Mouse (Mus musculus): ENCODE results near the gene Cdkl1. TPM values are rescaled to one million over a fixed set of nuclear protein-coding genes. Genes with fewer than 3 reads are reported as not detected.

The Cdkl1 gene
- total RNA-seq (2015), result not detected in 2 replicates
- total RNA-seq (2017), result not detected in 2 replicates

GRCm38 (mm10) chr12:69790530-69791505 lies at the start of gene Cdkl1:
Gene Cdkl1 (minus strand): TSS chr12:69791267.
- ATAC-seq (replicated peaks; ENCODE audit: poor library complexity), result peak; percentile 94

DNA sequence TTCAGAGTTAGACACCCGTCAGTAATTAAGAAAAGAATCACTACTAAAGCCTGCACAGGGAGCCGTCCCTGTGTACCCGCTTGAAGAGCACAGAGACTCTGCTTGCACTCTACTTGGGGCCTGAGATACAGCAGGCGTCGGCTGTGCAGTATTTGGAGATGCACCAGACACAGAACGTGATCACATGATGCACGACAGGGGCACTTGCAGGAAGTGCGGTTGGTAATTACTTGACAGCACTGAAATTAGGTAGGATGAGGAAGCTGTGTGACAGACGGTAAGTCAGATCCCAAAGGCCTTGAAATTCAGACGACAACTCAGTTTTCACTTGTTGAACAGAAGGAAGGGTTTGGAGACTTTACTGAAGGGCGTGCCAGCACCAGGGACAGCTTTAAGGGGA lies 47.3 kb upstream of the Cdkl1 start:
- peak; percentile 42 for ATAC-seq (replicated peaks; ENCODE audit: poor library complexity)

GRCm38 (mm10) chr12:69833982-69834604 lies 43.0 kb upstream of the Cdkl1 start:
- ATAC-seq (replicated peaks; ENCODE audit: poor library complexity), result no peak

DNA sequence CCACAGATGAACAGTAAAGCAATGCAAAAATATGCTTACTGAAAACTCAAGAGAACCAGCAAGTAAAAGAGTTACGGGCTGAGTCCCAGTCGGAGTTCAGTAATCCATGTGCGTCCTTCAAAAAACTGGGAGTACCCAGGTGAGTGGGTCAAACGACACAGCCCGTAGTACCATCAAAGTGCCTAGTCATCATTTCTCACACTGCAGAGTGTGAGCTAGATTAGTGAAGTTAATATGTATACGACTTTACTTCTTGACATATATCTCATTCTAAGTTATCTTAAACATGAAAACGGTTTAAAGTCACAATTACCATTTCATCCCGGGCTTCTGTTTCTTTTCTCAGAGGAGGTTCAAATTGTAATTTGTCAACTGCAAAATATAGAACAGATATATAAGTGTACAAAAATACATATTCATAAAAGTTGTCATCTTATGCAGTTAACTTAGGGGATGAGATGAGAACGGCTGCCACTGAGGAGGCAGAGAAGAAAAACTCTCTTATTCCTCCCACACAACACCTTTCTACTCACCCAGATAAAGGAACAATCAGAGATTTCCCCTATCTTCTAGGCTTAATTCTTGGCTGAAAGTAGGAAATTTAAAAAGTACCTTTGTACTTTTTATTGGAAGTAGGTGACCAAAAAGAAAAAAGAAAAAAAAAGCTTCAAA lies 40.3 kb upstream of the Cdkl1 start:
- ATAC-seq (replicated peaks; ENCODE audit: poor library complexity), result no peak

- no peak for ATAC-seq (replicated peaks; ENCODE audit: poor library complexity)
Observed at GRCm38 (mm10) chr12:69828214-69828613, 37.1 kb upstream of the Cdkl1 start.

DNA sequence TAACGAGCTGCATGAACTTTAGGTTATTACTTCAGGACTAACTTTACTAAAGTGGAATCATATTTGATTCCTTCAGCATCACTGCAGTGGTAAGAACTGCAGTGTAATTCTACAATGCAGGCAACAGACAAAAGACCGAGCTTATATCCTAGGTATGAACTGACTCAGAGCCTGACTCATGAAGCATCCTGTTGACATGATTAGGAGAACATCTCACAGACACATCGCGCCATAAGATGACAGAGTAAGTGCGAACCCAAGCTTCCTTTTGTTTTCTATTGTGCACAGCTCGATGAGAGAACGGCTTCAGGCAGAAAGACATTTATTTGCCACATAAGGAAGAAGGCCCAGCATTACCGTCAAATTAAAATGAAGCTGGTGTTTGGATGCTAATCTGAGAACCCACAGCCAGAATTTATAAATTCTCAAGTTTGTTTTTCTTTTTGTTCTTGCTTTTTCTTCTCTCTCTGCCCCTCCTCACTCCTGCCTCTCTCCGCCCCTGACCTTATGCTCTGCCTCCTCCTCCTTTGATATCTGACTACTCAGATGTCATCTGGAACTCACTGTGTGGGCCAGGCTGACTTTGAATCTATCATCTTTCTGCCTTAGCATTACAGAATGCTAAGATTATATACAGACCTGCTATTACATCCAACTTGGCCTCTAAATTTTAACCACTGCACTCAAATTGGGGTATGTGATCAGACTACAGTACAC lies 34.0 kb upstream of the Cdkl1 start:
- no peak for ATAC-seq (replicated peaks; ENCODE audit: poor library complexity)

GRCm38 (mm10) chr12:69814272-69814671 lies 23.2 kb upstream of the Cdkl1 start:
- ATAC-seq (replicated peaks; ENCODE audit: poor library complexity), result no peak

DNA sequence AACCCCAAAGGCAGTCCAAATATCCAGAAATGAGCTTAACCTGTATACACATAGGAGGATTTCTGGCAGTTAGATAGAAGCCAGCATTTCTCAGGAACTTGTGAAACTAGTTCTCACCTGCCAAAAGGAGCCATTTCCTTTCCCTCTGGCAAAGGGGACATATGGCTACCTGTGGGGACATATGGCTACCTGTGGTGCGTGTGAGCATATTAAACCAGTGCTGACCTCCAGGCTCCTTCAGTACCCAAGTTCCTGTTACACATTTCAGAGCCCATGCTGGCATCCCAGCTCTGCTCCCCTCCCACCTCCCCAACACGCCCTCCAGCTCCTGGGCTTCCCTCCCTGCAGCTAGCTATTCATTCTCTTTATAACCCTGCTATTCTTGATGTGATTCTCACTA lies 22.5 kb upstream of the Cdkl1 start:
- ATAC-seq (replicated peaks; ENCODE audit: poor library complexity), result no peak

GRCm38 (mm10) chr12:69812986-69813385 lies 21.9 kb upstream of the Cdkl1 start:
- no peak for ATAC-seq (replicated peaks; ENCODE audit: poor library complexity)

GRCm38 (mm10) chr12:69811976-69812375 lies 20.9 kb upstream of the Cdkl1 start:
- no peak for ATAC-seq (replicated peaks; ENCODE audit: poor library complexity)

DNA sequence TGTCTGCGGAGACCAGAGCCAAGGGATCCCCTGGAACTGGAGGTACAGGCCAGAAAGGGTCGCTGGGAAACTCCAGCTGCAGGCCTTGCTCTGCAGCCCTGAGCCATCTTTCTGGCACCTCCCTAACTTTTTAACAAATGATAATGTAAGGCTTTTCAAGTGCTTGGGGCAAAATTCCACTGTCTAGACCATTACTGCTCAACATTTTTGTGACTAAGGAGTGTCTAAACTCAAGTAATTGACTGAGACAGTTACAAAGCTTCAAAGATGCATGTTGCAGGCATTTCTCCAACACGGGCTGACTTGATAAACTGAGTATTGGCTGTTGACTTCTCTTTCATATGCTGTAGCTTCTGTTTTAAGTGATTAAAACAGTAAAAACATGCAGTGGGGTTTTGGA lies 18.4 kb upstream of the Cdkl1 start:
- ATAC-seq (replicated peaks; ENCODE audit: poor library complexity), result no peak

- ATAC-seq (replicated peaks; ENCODE audit: poor library complexity), result no peak
Observed at GRCm38 (mm10) chr12:69807399-69807985, 16.4 kb upstream of the Cdkl1 start.

DNA sequence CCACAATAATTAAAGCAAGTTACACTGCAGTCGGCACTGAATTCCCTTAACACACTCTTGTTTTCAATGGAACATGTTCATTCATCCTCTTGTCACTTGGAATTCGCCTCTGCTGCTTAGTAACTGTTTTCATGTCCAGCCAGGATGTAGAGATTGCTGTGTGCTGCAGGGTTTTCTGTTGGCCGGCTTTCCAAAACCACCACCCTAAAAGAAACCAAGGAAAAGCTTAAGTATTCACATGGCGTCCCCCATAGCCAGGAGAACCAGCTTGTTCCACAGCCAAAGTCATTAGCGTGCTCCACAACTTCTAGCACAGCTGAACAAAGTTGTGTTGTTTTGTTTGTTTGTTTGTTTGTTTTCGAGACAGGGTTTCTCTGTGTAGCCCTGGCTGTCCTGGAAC lies 14.1 kb upstream of the Cdkl1 start:
- ATAC-seq (replicated peaks; ENCODE audit: poor library complexity), result no peak

GRCm38 (mm10) chr12:69804393-69805070 lies 13.5 kb upstream of the Cdkl1 start:
- peak; percentile 60 for ATAC-seq (replicated peaks; ENCODE audit: poor library complexity)

GRCm38 (mm10) chr12:69803196-69803595 lies 12.1 kb upstream of the Cdkl1 start:
- ATAC-seq (replicated peaks; ENCODE audit: poor library complexity), result no peak

- no peak for ATAC-seq (replicated peaks; ENCODE audit: poor library complexity)
Observed at GRCm38 (mm10) chr12:69800586-69800985, 9.5 kb upstream of the Cdkl1 start.

GRCm38 (mm10) chr12:69796311-69796710 lies 5.2 kb upstream of the Cdkl1 start:
- no peak for ATAC-seq (replicated peaks; ENCODE audit: poor library complexity)

DNA sequence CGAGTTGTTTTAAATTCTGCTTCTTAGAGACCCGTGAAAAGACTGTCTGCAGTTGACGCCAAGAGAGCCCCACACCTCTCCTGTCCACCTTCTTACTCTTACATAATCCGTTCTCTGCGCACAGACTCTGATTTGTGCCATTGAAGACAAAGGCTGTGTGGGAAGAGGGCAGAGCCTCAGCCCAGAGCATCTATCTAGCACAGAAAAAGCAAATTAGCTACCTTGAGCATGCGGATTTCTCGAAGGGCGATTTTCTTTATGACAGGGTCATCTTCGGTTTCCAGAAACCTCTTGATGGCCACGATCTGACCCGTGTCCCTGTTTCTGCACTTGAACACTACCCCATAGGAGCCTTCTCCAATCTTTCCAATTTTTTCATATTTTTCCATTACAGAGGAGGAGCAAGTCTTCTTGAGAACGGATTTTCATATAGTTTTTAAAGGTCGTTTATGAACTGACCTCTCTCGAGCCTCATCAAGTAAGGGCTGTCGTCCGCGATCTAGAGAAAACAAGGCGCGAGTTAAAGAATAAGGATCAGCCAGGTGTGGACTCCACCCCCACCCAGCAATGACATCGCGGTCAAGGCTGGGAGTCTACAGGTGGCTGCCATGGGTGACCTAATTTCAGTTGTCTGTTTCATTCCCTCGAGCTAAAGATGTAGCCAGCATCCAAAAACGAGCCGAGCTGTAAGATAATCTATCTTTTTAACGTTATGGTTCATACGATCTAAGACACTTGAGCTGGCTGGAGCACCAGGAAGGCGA lies 1.1 kb downstream of the Cdkl1 start:
- no peak for ATAC-seq (replicated peaks; ENCODE audit: poor library complexity)

DNA sequence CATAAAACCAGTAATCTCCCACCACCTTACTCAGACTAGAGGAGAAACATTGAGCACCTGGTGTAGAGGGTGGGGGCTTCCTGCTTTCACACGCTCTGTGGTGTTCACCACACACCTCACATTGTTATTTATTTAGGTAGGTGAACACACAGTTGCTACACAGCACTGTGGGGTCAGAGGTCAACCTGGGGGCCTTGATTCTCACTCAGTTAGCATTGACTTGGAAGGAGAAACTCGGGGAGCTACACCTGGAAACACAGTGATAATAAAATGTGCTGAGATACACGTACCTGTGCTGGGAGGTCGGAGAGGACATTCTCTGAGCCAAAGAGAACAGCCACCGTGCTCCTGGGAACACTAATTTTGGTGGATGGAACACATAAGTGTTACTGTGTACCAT lies 2.7 kb downstream of the Cdkl1 start:
- ATAC-seq (replicated peaks; ENCODE audit: poor library complexity), result no peak
